Mouse (Mus musculus) olfactory bulb, adult 2 months (tissue): Measurements from ENCODE around the gene Skp2.

Experiments used
- CTCF ChIP-seq: fragments of 200-500 bp; IDR thresholded peaks from 2 replicates; pipeline ENCODE4 v1.5.1; 2012; ENCODE audit warnings: low read depth, mild to moderate bottlenecking, low read length, moderate library complexity; ENCODE audit not compliant: insufficient read depth
- POLR2A ChIP-seq: fragments of 200-500 bp; IDR thresholded peaks from 2 replicates; pipeline ENCODE4 v1.6.1; 2012; ENCODE audit warnings: mild to moderate bottlenecking, low read depth, low read length, moderate library complexity; ENCODE audit not compliant: insufficient read depth

DNA sequence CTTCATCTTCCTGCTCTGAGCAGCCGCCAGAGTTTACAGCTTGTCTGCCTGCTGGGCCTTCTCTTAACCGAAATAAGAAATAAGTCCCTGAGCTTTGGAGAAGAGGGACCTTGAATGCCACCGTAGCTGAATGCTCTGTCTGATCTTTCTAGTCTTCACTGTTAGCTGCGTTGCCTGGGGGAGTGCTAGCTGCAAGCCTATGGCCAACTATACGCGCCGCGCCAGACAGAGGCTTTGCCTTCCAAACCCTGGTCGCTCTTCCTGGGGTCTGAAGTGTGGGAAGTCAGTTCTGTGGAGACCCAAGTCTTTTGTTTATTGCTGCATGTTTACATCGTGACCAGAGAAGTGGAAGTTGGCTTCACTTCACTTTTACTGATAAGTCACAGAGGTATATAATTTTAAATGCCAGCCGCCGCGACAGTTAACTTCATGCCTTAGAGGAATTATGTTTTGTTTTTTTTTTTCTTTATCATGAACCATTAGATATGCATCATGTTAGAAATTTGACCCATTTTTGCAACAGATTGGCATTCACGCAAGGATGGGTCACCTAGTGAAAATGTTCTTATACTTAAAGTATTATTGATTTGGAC is 79.5 kb downstream of the Skp2 start:
- TF ChIP-seq POLR2A (no peak), CTCF (no peak)
